Mouse (Mus musculus) embryonic facial prominence, embryonic 15.5 days (tissue): ENCODE results near the gene Naip1. TPM values are rescaled to one million over a fixed set of nuclear protein-coding genes. Genes with fewer than 3 reads are reported as not detected.
"Not testable (repeated sequence)": the region's sequence is repeated elsewhere in the genome, so short reads cannot be mapped to it uniquely, and the experiment has no call there.

ENCODE experiments used
- ATAC-seq: fragments of 200-750 bp; cut with Nextera tagmentation; 2 replicates; pipeline ENCODE4 v1.8.0; 2017; ENCODE audit warnings: low read depth, moderate TSS enrichment; ENCODE audit not compliant: insufficient number of reproducible peaks, low FRiP score, low TSS enrichment
- H3K27ac ChIP-seq: fragments of 300-500 bp; sonication (generic); replicated peaks from 2 replicates; pipeline ENCODE4 v1.5.1; 2015; ENCODE audit warnings: mild to moderate bottlenecking, inconsistent platforms
- H3K27me3 ChIP-seq: fragments of 300-500 bp; sonication (generic); 2 replicates; pipeline ENCODE4 v1.6.1; 2015; ENCODE audit warnings: inconsistent platforms
- H3K36me3 ChIP-seq: fragments of 300-500 bp; sonication (generic); 2 replicates; pipeline ENCODE4 v1.6.1; 2015; ENCODE audit warnings: mild to moderate bottlenecking, inconsistent platforms
- H3K4me1 ChIP-seq: fragments of 300-500 bp; sonication (generic); 2 replicates; pipeline ENCODE4 v1.6.1; 2015; ENCODE audit warnings: inconsistent platforms
- H3K4me2 ChIP-seq: fragments of 300-500 bp; sonication (generic); replicated peaks from 2 replicates; pipeline ENCODE4 v1.6.1; 2015; ENCODE audit warnings: mild to moderate bottlenecking, inconsistent platforms
- H3K4me3 ChIP-seq: fragments of 300-500 bp; sonication (generic); replicated peaks from 2 replicates; pipeline ENCODE4 v1.5.1; 2015; ENCODE audit warnings: mild to moderate bottlenecking, inconsistent platforms
- H3K9ac ChIP-seq: fragments of 300-500 bp; sonication (generic); 2 replicates; pipeline ENCODE4 v1.6.1; 2015; ENCODE audit warnings: inconsistent platforms
- H3K9me3 ChIP-seq: fragments of 300-500 bp; sonication (generic); replicated peaks from 2 replicates; pipeline ENCODE4 v1.6.1; 2016; ENCODE audit warnings: inconsistent platforms
- WGBS: fragments of 180-500 bp; shearing (Covaris S2); methylation state at CpG from one replicate; pipeline ENCODE4 v1.1.7; 2015; 5-methylcytosine and 5-hydroxymethylcytosine counted together
- polyA plus RNA-seq: library from polyadenylated mRNA; unstranded; fragments of >200 nt; fragmentation: Nextera tagmentation; extraction: Ambion mirVana; gene quantifications from 2 replicates; pipeline ENCODE4 v1.2.1, GENCODE M21; 2015

Naip1 gene
- not detected in 2 replicates for polyA plus RNA-seq

DNA sequence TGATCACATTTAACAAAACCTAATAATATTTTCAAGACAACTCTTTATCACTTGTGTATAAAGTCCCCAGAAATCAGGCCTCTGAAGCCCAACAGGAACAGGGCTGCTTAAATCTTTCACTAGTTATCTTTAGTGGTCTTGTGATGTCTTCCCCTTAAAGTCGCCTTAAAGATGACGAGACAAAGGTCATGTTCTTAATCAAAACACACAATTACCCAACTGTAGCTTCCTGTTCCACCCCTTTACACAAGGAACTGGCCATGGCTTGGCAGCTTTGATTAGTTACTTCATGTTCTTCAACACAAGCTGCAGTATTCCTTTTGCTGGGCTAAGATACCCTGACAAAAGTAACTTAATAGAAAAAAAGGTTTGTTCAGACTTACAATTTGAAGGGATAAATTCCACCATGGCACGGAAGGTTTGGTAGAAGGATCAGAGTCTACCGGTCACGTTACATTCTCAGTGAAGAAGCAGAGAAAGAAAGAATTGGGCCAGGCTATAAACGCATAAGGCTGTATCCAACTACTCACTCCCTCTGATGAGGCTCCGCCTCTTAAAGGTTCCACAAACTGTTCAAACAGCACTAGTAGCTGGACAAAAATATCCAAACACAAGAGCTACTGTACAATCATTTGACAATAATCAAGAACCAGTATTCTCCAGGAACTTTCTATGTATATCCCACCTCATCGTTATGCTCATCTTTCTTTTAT lies at the start of gene Naip1:
Naip1 (minus strand) TSS at position 455 of the 713 bp plus-strand sequence.
- H3K4me1 ChIP-seq, H3K4me3 ChIP-seq, H3K9ac ChIP-seq, H3K4me2 ChIP-seq, ATAC-seq, H3K36me3 ChIP-seq, H3K9me3 ChIP-seq, H3K27me3 ChIP-seq, H3K27ac ChIP-seq: not testable (repeated sequence)
- WGBS = 76% methylated on average over 8 of the region's 8 CpGs

DNA sequence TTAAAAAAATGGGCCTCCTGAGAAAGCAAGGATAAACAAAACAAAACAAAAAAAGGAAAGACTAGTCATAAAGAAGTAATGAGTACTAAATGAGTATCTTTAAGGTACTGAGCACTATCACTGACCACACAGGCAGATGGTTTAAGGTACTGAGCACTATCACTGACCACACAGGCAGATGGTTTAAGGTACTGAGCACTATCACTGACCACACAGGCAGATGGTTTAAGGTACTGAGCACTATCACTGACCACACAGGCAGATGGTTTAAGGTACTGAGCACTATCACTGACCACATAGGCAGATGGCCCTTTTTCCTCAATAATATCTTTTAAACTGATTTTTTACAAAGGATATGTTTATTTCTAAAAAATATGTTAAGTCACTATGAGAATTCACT lies 47.0 kb upstream of the Naip1 start:
- H3K4me1 ChIP-seq, H3K36me3 ChIP-seq, H3K27ac ChIP-seq, ATAC-seq, H3K4me3 ChIP-seq, H3K9ac ChIP-seq, H3K4me2 ChIP-seq, H3K27me3 ChIP-seq, H3K9me3 ChIP-seq: not testable (repeated sequence)

DNA sequence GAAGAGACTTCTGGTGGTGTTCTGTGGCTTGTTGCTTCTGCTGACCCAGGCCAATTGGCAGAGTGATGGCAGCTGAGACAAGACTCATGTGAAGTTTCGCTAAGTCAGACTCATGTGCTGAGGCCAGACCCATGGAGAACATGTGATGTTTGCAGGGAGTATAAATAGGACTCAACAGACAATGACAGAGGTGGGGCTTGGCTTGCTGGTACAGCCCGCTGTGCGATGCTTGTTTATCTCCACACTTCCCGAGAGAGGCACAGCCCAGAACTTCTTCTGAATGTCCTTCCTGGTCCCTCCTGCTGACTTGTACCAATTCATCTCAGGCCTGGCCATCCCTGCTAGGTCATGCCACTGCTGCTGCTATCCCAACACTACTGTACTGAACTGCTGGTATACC lies 42.7 kb upstream of the Naip1 start:
- 79% methylated on average over 4 of the region's 4 CpGs for WGBS
- Histone ChIP-seq H3K4me2 (no peak overlapping the region), H3K9ac (no peak overlapping the region), H3K9me3 (no peaks in the 10 kb centered on the region), H3K4me3 (no peak overlapping the region), H3K27ac (no peak overlapping the region), H3K4me1 (peaks cover 9% of the 10 kb centered on the region; the same call in 1 of the 2 replicates), H3K36me3 (no peaks in the 10 kb centered on the region), H3K27me3 (no peaks in the 10 kb centered on the region)
- no peak for ATAC-seq

DNA sequence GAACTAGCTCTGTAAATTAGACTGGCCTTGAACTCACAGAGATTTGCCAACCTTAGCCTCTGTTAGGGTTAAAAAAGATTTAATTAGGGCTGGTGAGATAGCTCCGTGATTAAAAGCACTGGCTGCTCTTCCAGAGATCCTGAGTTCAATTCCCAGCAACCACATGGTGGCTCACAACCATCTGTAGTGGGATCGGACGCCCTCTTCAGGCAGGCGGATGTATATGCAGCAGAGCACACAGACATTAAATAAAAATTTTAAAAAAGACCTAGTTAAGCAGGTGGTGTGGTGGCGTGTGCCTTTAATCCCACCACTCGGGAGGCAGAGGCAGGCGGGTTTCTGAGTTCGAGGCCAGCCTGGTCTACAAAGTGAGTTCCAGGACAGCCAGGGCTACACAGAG lies 41.7 kb upstream of the Naip1 start:
- not testable (repeated sequence) for H3K9me3 ChIP-seq, H3K9ac ChIP-seq, H3K36me3 ChIP-seq, H3K4me2 ChIP-seq, H3K27me3 ChIP-seq, H3K27ac ChIP-seq, H3K4me3 ChIP-seq, H3K4me1 ChIP-seq, ATAC-seq
- 60% methylated on average over 8 of the region's 8 CpGs for WGBS

DNA sequence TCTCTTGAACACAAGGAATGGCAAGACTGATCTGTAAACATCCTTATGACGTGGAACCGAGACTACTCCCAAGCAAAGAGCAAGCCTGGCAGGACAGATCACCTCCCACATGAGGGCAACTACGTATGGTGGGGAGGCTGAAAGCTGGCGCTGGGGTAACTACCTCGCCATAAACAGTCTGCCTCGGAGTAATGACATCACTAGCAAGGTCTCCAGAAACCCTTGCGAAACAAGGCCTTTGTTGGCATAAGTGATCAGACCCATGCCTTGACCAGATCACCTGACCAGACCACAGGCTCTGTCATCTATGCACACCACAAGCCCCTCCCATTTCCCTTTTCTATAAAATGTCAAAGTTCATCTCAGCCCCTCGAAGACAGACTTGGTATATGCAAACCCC lies 40.6 kb upstream of the Naip1 start:
- no peaks in the 10 kb centered on the region for H3K9me3 ChIP-seq
- peaks cover 9% of the 10 kb centered on the region; the same call in 1 of the 2 replicates for H3K4me1 ChIP-seq
- H3K27me3 ChIP-seq = no peaks in the 10 kb centered on the region
- peaks cover 2% of the 10 kb centered on the region for H3K36me3 ChIP-seq
- H3K4me2 ChIP-seq = no peak overlapping the region
- no peak overlapping the region for H3K27ac ChIP-seq
- WGBS = 65% methylated on average over 8 of the region's 8 CpGs
- no peak for ATAC-seq
- H3K9ac ChIP-seq = no peak overlapping the region
- no peak overlapping the region for H3K4me3 ChIP-seq

DNA sequence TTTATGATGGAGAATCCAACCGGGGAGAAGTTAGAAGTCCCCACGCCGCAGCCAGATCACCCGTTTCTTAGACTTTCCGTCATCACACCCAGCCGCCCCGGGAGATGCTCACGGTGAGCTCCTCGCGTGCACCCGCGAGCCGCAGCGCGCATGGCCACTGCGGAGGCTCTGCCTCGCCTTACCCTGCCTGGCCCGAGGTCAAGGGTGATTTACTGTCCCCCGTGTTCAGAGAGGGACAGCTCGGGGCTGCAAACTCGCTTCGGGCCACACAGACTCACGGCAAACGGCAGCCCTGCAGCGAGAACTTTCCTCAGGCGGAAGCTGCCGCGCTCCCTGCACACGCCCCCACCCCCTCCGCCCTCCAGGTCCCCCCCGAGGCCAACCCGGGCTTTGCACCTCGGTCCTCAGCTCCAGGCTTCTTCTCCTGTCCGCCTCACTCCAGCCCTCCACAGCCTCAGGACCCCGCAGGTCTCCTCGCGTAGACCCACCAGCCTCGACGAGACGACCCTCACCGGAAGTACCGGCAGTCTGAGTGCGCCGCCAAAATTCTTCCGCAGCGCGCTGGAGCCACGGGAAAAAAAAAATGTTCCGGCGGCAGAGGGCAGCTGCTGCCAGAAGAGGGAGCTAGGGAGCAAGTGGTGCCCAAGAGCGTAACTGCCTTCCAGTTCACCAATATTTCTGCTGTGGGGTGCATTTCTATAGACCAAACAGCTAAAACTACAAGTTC lies 39.6 kb upstream of the Naip1 start, which contains the start of gene Gtf2h2:
Gtf2h2 (minus strand) TSS at position 519 of the 727 bp plus-strand sequence.
- H3K27ac ChIP-seq = peak within 1 kb of the TSS; percentile 85
- no peaks in the 10 kb centered on the region for H3K27me3 ChIP-seq
- H3K9ac ChIP-seq = peak within 1 kb of the TSS; percentile 93
- peak within 1 kb of the TSS; percentile 68 for H3K4me2 ChIP-seq
- peak; percentile 74 for ATAC-seq
- H3K36me3 ChIP-seq = peaks cover 13% of the 10 kb centered on the region
- under 1% methylated on average over 51 of the region's 51 CpGs for WGBS
- peak within 1 kb of the TSS; percentile 92 for H3K4me3 ChIP-seq
- no peaks in the 10 kb centered on the region for H3K9me3 ChIP-seq
- H3K4me1 ChIP-seq = peaks cover 9% of the 10 kb centered on the region; the same call in 1 of the 2 replicates

DNA sequence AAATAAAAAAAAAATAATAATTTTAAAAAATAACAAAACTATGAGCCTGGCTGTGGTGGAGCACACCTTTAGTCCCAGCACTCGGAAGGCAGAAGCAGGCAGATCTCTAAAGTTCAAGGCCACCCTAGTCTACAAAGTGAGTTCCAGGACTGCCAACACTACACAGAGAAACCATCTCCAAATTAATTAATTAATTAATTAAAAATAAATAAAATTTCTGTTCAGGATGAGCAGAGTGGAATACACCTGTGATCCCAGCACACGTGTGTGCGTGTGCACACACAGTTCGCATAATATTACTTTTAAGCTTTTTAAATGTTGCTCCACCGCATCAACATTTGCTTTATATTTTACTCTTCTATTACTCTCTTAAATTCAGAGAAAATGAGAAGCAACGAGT lies 39.0 kb upstream of the Naip1 start:
- WGBS = 16% methylated on average over 6 of the region's 6 CpGs
- ATAC-seq = no peak
- Histone ChIP-seq H3K27me3 (no peaks in the 10 kb centered on the region), H3K4me1 (peaks cover 9% of the 10 kb centered on the region; the same call in 1 of the 2 replicates), H3K9me3 (no peaks in the 10 kb centered on the region), H3K4me2 (peak overlapping the region; percentile 68), H3K9ac (peak overlapping the region; percentile 93), H3K36me3 (peaks cover 18% of the 10 kb centered on the region), H3K27ac (peak overlapping the region; percentile 85; the same call in 1 of the 2 replicates), H3K4me3 (peak overlapping the region; percentile 92)

DNA sequence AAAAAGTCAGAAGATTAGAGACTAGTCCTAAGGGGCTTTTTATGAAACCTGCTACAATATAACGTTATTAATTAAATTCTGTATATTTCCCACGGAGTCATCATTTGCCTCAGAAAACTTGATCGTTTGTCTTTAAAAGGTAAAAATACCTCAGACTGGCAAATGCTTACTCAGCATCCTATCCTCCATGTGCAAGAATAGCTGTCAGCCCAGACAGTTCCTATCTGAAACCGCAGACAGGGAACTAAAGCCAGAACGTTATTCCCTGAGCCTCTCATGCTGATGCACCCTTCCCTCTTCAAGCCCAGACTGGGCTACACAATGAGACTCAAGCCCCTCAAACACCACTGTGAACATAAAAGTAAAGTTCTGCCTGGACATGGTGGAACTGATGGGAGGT lies 37.8 kb upstream of the Naip1 start:
- Histone ChIP-seq H3K9ac (no peak overlapping the region), H3K4me3 (no peak overlapping the region), H3K36me3 (peaks cover 21% of the 10 kb centered on the region), H3K4me2 (no peak overlapping the region), H3K27me3 (no peaks in the 10 kb centered on the region), H3K4me1 (peaks cover 9% of the 10 kb centered on the region; the same call in 1 of the 2 replicates), H3K27ac (no peak overlapping the region), H3K9me3 (no peaks in the 10 kb centered on the region)
- ATAC-seq = no peak
- WGBS = 86% methylated on average over 5 of the region's 5 CpGs

DNA sequence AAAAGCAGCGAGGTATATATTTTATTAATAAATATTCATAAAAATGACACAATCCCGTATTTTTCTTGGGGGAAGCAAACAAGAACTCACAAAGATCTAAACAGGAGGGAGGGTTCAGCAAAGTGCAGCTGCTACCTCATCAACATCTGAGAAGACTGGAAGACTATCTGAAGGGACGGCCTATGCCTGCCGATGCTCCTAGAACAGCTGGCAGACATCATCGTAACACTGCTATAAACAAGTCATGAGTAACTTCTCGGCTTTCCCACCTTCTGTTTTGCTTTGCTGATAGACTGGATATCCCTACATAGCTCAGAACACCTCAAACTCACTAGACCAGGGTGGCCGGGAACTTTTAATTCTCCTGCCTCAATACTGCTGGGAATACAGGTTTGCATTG lies 30.9 kb upstream of the Naip1 start:
- Histone ChIP-seq H3K9ac (no peak overlapping the region), H3K36me3 (peaks cover 52% of the 10 kb centered on the region), H3K9me3 (no peaks in the 10 kb centered on the region), H3K4me1 (no peaks in the 10 kb centered on the region), H3K27me3 (no peaks in the 10 kb centered on the region), H3K4me2 (no peak overlapping the region), H3K27ac (no peak overlapping the region), H3K4me3 (no peak overlapping the region)
- ATAC-seq = no peak
- 91% methylated on average over 7 of the region's 7 CpGs for WGBS

DNA sequence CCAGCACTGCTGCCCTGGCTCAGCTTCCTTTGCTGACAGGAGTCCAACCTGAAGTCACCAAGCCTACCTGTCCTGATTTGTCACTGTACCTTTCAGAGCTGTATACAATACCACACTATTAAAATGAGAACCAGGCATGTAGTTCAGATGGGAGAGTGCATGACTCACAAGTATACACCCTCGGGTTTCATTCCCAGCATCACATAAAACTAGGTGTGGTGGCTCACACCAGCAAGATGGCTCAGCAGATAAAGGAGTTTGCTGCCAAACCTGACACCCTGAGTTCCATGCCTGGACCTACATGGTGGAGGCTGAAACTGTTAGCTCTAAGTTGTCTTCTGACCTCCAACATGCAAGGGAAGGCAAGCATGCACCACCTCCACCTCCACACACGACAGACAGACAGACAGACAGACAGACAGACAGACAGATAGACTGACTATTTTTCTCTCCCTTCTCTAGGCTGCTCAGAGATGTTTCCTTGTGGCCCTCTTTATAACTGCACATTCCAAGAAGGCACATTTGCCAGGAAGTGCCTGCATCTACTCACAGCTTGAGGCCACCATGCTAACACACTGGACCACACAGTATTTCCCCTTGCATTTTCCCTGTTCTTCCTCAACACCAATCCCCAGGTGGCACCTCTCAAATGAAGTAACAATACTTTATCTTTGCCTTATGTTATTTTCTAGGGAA lies 11.0 kb upstream of the Naip1 start:
- no peak for ATAC-seq
- Histone ChIP-seq H3K4me1 (no peaks in the 10 kb centered on the region), H3K4me2 (no peak overlapping the region), H3K27me3 (no peaks in the 10 kb centered on the region), H3K9me3 (no peaks in the 10 kb centered on the region), H3K36me3 (peaks cover 43% of the 10 kb centered on the region), H3K27ac (no peak overlapping the region), H3K9ac (no peak overlapping the region), H3K4me3 (no peak overlapping the region)
- WGBS = 90% methylated on average over 2 of the region's 2 CpGs

DNA sequence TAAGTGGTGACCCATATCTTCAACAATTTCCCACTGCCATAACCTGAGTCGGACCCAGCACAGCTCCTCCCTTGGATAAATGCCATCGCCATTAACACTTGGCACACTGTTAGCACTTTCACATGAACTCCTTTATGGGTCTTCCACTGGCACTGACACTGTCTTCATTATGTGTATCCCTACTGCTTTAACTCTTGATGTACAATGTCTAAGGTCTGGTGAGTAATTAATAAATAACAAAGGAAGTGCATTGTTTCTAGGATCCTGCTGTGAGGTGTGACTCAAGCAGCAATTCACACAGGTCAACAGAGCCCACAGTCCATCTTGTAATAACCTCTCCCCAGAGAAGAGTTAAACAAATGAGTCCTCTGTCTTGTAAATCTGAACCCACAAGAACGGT lies 8.7 kb upstream of the Naip1 start:
- ATAC-seq = no peak
- no peak overlapping the region for H3K27ac ChIP-seq

More for the DNA sequence above, 8.7 kb upstream of the Naip1 start:
- 80% methylated on average over 3 of the region's 3 CpGs for WGBS
- H3K36me3 ChIP-seq = peaks cover 23% of the 10 kb centered on the region
- H3K4me3 ChIP-seq = no peak overlapping the region
- H3K4me2 ChIP-seq = no peak overlapping the region
- no peak overlapping the region for H3K9ac ChIP-seq
- no peaks in the 10 kb centered on the region for H3K9me3 ChIP-seq
- H3K4me1 ChIP-seq = no peaks in the 10 kb centered on the region
- H3K27me3 ChIP-seq = no peaks in the 10 kb centered on the region
